Mouse (Mus musculus) heart, adult 2 months (tissue): ENCODE data around the gene Myrf.
A peak's percentile ranks its signal among the peaks of the same experiment; 100 is the strongest.

Source experiments
- CTCF ChIP-seq: fragments of 200-600 bp; IDR thresholded peaks from 2 replicates; pipeline ENCODE4 v1.8.1; 2022; ENCODE audit warnings: antibody characterized with exemption, mild to moderate bottlenecking, moderate library complexity
- POLR2A ChIP-seq: fragments of 200-500 bp; IDR thresholded peaks from 2 replicates; pipeline ENCODE4 v1.6.1; 2011; ENCODE audit warnings: mild to moderate bottlenecking, low read depth, low read length, control low read depth; ENCODE audit not compliant: insufficient read depth

- TF ChIP-seq CTCF (peak; percentile 66), POLR2A (no peak)
Measured at GRCm38 (mm10) chr19:10244183-10244582, 3.6 kb upstream of the Myrf start.
